Mouse (Mus musculus): ENCODE measurements around the gene Fndc7. TPM values are rescaled to one million over a fixed set of nuclear protein-coding genes. Genes with fewer than 3 reads are reported as not detected.
A peak's percentile ranks its signal among the peaks of the same experiment; 100 is the strongest.

Gene Fndc7
- polyA plus RNA-seq, 1 experiment from 2014 or later = 1.9 TPM

DNA sequence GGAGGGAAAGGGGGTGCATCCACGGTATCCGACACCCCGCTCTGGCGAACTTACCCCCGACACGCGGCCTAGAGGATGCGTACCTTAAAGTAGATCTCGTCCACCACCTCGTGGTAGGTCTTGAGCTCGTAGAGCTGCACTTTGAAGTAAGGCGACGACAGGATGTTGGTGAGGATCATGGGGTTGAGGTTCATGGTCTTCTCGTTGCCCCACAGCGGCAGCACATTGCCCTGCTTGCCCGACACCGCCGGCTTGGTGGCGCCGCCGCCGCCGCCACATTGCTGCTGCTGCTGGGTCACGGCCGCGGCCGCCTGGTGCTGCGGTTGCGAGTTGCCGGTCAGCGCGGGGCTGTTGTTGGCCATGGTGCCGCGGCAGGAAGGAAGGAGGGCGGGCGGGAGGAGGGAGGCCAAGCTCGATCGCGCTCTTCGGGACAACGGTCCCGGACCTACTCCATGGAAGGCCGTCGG, 21.3 kb upstream of the Fndc7 start:
- Histone ChIP-seq H3K9me3 (ENCODE audit: low read length) (no peaks in the 10 kb centered on the region), H3K27ac (ENCODE audit: low read length) (peak overlapping the region; percentile 100), H3K27me3 (replicated peaks; ENCODE audit: insufficient read depth, low read length) (no peaks in the 10 kb centered on the region), H3K4me2 (replicated peaks; ENCODE audit: low read depth, low read length) (peak overlapping the region; percentile 85), H3K4me1 (ENCODE audit: insufficient read depth, low read depth, low read length) (peaks cover 3% of the 10 kb centered on the region; the same call in 1 of the 2 replicates), H3K36me3 (ENCODE audit: insufficient read depth, low read length) (no peaks in the 10 kb centered on the region), H3K9ac (replicated peaks; ENCODE audit: low read depth) (peak overlapping the region; percentile 91), H3K4me3 (ENCODE audit: low read depth, low read length) (peak overlapping the region; percentile 94)
- no peak for TF ChIP-seq EP300 (IDR thresholded peaks at IDR 0.05)
- TF ChIP-seq CTCF (IDR thresholded peaks at IDR 0.05) = peak; percentile 79
- peak; percentile 87 for ATAC-seq
- DNase-seq (ENCODE audit: low spot score) = peak; percentile 91
- 3% methylated on average over 33 of the region's 44 CpGs for WGBS

DNA sequence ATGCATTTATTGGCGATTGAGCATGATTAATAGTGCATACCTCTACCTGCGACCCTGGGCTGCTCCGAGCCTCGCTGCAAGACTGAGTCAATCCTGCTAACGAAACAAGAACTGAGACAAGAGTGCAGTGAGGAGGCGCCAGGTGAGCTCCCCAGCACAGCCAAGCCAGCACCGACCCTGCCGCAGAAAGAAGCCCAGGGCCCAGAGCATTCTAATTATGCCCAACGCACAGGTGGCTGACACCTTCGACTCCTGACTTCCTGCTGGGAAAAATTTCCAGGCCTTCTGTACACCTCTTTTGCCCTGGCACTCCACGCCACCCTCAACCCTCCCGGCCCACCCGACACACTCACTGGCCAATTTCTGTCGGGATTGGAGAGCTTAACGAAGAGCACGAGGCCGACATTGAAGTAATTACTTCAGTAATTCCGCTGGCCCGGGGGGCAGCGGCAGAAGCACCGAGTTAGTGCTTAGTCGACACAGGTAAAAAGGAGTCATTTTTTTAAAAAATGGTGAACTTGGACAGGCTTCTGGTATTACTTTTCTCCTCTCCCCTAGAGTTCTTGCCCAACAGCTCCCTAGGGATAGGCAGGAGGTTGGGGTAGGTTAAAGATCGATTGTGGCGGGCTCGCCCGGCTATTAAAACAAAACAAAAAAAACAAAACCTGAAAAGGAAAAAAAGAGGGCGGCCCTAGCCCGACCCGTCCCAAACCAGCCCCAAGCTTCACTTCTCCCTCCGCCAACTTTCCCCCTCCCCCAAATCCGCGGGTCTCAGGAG, 20.7 kb upstream of the Fndc7 start:
- no peaks in the 10 kb centered on the region for H3K27me3 ChIP-seq (replicated peaks; ENCODE audit: insufficient read depth, low read length)
- peak overlapping the region; percentile 91 for H3K9ac ChIP-seq (replicated peaks; ENCODE audit: low read depth)
- ATAC-seq (no peak), DNase-seq (ENCODE audit: low spot score) (no peak)
- TF ChIP-seq EP300 (IDR thresholded peaks at IDR 0.05) = no peak
- no peak for TF ChIP-seq CTCF (IDR thresholded peaks at IDR 0.05)
- H3K4me1 ChIP-seq (ENCODE audit: insufficient read depth, low read depth, low read length) = peaks cover 3% of the 10 kb centered on the region; the same call in 1 of the 2 replicates
- under 1% methylated on average over 31 of the region's 32 CpGs for WGBS
- peak overlapping the region; percentile 100 for H3K27ac ChIP-seq (ENCODE audit: low read length)
- no peaks in the 10 kb centered on the region for H3K9me3 ChIP-seq (ENCODE audit: low read length)
- peaks cover 4% of the 10 kb centered on the region; the same call in 1 of the 2 replicates for H3K36me3 ChIP-seq (ENCODE audit: insufficient read depth, low read length)
- H3K4me2 ChIP-seq (replicated peaks; ENCODE audit: low read depth, low read length) = peak overlapping the region; percentile 85
- peak overlapping the region; percentile 94 for H3K4me3 ChIP-seq (ENCODE audit: low read depth, low read length)

DNA sequence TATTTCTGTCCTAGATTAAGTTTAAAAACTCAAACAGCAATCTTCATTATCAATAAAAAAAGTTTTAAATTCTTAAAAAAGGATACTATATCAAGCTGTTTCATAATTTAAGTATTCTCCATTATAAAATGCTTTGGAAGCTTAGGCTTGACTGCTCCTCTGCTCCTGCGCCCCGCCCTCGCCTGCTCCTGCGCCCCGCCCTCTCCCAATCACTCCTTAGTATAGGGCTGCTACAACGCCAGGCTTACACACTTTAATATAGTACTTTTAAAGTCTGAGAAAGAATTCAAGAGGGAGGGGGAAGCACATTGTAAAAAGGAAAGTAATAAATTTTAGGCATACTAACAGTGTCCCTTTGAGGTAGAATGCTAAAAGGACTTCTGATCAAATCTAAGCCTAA, 13.1 kb upstream of the Fndc7 start:
- Histone ChIP-seq H3K9me3 (ENCODE audit: low read length) (no peaks in the 10 kb centered on the region), H3K27me3 (replicated peaks; ENCODE audit: insufficient read depth, low read length) (no peaks in the 10 kb centered on the region), H3K4me1 (ENCODE audit: insufficient read depth, low read depth, low read length) (no peaks in the 10 kb centered on the region), H3K4me3 (ENCODE audit: low read depth, low read length) (no peak overlapping the region), H3K4me2 (replicated peaks; ENCODE audit: low read depth, low read length) (no peak overlapping the region), H3K9ac (replicated peaks; ENCODE audit: low read depth) (no peak overlapping the region), H3K36me3 (ENCODE audit: insufficient read depth, low read length) (peaks cover 25% of the 10 kb centered on the region), H3K27ac (ENCODE audit: low read length) (no peak overlapping the region)
- ATAC-seq = no peak
- DNase-seq (ENCODE audit: low spot score) = no peak
- WGBS = 86% methylated on average over 6 of the region's 6 CpGs
- no peak for TF ChIP-seq EP300 (IDR thresholded peaks at IDR 0.05)
- no peak for TF ChIP-seq CTCF (IDR thresholded peaks at IDR 0.05)

DNA sequence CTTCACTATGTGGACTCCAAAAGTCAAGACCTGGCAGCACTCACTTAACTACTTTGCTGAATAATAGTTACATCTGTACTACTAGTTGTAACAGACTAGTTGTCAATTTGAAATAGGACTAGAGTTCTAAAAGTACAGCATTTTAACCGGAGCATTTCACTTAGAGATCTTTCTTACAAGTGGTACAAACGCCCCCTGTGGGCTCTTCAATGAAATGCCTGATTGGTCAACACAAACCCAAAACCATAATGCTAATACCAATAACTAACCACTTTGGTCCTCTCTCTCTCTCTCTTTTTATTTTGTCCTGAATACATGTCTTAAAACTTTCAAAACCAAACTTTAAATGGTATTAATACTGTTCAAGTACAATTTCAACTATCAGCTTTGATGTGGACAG, 12.2 kb upstream of the Fndc7 start:
- ATAC-seq (peak; percentile 25), DNase-seq (ENCODE audit: low spot score) (peak; percentile 68)
- peaks cover 25% of the 10 kb centered on the region for H3K36me3 ChIP-seq (ENCODE audit: insufficient read depth, low read length)
- H3K9ac ChIP-seq (replicated peaks; ENCODE audit: low read depth) = no peak overlapping the region
- TF ChIP-seq EP300 (IDR thresholded peaks at IDR 0.05) (no peak), CTCF (IDR thresholded peaks at IDR 0.05) (peak; percentile 58)
- H3K9me3 ChIP-seq (ENCODE audit: low read length) = no peaks in the 10 kb centered on the region
- H3K27me3 ChIP-seq (replicated peaks; ENCODE audit: insufficient read depth, low read length) = no peaks in the 10 kb centered on the region
- H3K4me3 ChIP-seq (ENCODE audit: low read depth, low read length) = no peak overlapping the region
- WGBS = 44% methylated on average over 2 of the region's 2 CpGs
- H3K4me2 ChIP-seq (replicated peaks; ENCODE audit: low read depth, low read length) = no peak overlapping the region
- no peak overlapping the region for H3K27ac ChIP-seq (ENCODE audit: low read length)
- H3K4me1 ChIP-seq (ENCODE audit: insufficient read depth, low read depth, low read length) = no peaks in the 10 kb centered on the region

DNA sequence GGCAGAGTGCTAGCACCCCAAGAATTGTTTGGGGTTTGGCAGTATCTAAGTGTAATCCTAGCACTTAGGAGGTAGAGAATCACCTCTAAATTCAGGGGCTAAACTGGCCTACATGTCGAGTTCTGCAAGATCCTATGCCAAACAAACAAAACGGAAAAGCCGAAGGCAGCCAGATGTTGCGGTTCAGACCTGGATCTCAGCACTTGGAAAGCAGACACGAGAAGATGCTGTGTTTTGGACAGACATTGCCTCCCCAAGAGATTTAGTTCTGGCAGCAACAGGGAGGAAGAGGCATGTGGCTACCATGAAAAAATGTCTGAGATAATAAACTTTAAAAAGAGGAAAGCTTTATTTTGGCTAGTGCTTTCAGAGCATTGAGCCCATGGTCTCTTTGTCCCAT, 10.9 kb upstream of the Fndc7 start:
- 76% methylated on average over 5 of the region's 5 CpGs for WGBS
- H3K27ac ChIP-seq (ENCODE audit: low read length) = no peak overlapping the region
- no peaks in the 10 kb centered on the region for H3K4me1 ChIP-seq (ENCODE audit: insufficient read depth, low read depth, low read length)
- no peak overlapping the region for H3K4me3 ChIP-seq (ENCODE audit: low read depth, low read length)
- no peak for DNase-seq (ENCODE audit: low spot score)
- H3K36me3 ChIP-seq (ENCODE audit: insufficient read depth, low read length) = peaks cover 23% of the 10 kb centered on the region
- H3K9ac ChIP-seq (replicated peaks; ENCODE audit: low read depth) = no peak overlapping the region
- no peaks in the 10 kb centered on the region for H3K9me3 ChIP-seq (ENCODE audit: low read length)
- H3K27me3 ChIP-seq (replicated peaks; ENCODE audit: insufficient read depth, low read length) = no peaks in the 10 kb centered on the region
- H3K4me2 ChIP-seq (replicated peaks; ENCODE audit: low read depth, low read length) = no peak overlapping the region
- no peak for ATAC-seq
- TF ChIP-seq CTCF (IDR thresholded peaks at IDR 0.05) (no peak), EP300 (IDR thresholded peaks at IDR 0.05) (no peak)

DNA sequence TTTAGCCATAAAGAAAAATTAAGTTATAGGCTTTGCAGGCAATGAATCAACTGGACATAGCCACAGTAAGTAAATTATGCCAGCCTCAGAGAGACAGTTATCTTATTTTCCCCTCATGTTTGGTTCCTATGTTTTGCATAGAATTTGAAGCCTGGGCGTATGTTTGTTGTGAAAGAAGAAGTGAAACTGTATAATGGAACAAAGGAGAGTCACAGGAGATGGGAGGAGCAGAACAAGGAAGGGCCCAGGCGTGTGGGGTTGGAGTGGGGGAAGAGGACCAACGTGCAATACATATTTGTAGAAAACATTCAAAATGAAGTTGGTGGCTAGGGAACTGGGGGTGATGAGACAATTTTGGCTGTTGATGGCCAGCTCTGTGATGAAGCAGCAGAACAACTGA, 10.3 kb upstream of the Fndc7 start:
- no peak overlapping the region for H3K4me2 ChIP-seq (replicated peaks; ENCODE audit: low read depth, low read length)
- no peaks in the 10 kb centered on the region for H3K9me3 ChIP-seq (ENCODE audit: low read length)
- no peak for TF ChIP-seq EP300 (IDR thresholded peaks at IDR 0.05)
- no peak for TF ChIP-seq CTCF (IDR thresholded peaks at IDR 0.05)
- DNase-seq (ENCODE audit: low spot score) (peak; percentile 47), ATAC-seq (no peak)
- no peak overlapping the region for H3K9ac ChIP-seq (replicated peaks; ENCODE audit: low read depth)
- no peak overlapping the region for H3K27ac ChIP-seq (ENCODE audit: low read length)
- H3K36me3 ChIP-seq (ENCODE audit: insufficient read depth, low read length) = peaks cover 17% of the 10 kb centered on the region
- H3K27me3 ChIP-seq (replicated peaks; ENCODE audit: insufficient read depth, low read length) = no peaks in the 10 kb centered on the region
- no peaks in the 10 kb centered on the region for H3K4me1 ChIP-seq (ENCODE audit: insufficient read depth, low read depth, low read length)
- no peak overlapping the region for H3K4me3 ChIP-seq (ENCODE audit: low read depth, low read length)
- 78% methylated on average over 3 of the region's 3 CpGs for WGBS

All from lung, postnatal 0 days (tissue).